Mouse (Mus musculus): ENCODE measurements around the gene B4galnt4. TPM values are rescaled to one million over a fixed set of nuclear protein-coding genes. Genes with fewer than 3 reads are reported as not detected.

The B4galnt4 gene
- total and polyA plus RNA-seq, 3 experiments: not detected

DNA sequence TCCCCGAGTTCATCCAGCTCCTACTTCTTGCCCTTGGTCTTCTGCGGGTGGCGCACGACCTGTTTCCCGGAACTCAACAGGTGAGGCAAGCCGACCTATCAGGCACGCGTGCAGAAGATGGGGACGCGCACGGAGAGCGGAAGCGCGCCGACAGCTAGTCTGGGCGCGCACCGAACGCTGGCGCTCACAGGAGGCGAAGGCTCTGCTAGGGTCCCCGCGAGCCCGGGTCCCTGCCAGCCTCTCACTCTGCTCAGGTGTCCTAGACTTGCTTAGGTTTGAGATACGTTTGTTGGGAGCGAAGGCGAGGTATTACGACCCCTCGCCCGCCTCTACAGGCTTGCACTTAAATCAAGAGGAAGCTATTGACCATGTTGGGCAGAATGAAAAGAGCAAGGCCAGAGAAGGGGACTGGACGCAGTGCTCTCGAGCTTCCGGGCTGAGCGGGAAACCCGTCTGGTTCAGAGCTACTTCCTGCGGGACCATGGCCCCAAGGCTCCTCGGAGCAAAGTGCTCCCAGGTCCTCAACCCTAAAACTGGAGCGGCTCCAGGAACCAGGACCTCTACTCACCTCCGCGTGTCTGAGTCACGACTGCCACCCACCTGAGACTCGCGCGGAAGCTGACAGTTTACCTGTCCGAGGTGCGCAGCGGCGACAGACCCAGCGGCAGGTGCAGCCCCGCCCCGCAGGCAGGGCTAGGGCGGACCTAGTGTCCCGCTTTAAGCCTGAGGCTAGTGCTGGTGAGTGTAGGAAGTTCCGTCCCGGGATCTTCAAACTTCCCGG lies 39.2 kb downstream of the B4galnt4 start, which contains the start of gene Sigirr:
TSS of gene Sigirr (minus strand) at position 662 of the 781 bp plus-strand sequence.
- DNase-seq (ENCODE audit: low spot score) (no peak), ATAC-seq (ENCODE audit: extremely low read depth, insufficient number of reproducible peaks, low FRiP score, poor library complexity, severe bottlenecking) (no peak)
- Histone ChIP-seq H3K36me3 (replicated peaks) (peaks cover 1% of the 10 kb centered on the region), H3K9me3 (replicated peaks) (no peaks in the 10 kb centered on the region), H3K27me3 (ENCODE audit: insufficient read depth, low read length) (peaks cover 38% of the 10 kb centered on the region), H3K4me1 (ENCODE audit: insufficient read depth, low read depth, low read length) (peaks cover 23% of the 10 kb centered on the region), H3K4me3 (ENCODE audit: low read depth, low read length) (no peak within 1 kb of the TSS)
- TF ChIP-seq POLR2AphosphoS5 (IDR thresholded peaks at IDR 0.05; ENCODE audit: insufficient replicate concordance, low read depth, low read length): no peak
- no peak for TF ChIP-seq TAL1 (conservative IDR thresholded peaks at IDR 0.05; ENCODE audit: low read depth, low read length)
- TF ChIP-seq GATA1 (IDR thresholded peaks at IDR 0.05; ENCODE audit: borderline replicate concordance, low read length): no peak
- TF ChIP-seq CTCF (IDR thresholded peaks at IDR 0.05; ENCODE audit: low read depth, low read length): no peak
- no peak for TF ChIP-seq GATA2 (IDR thresholded peaks at IDR 0.05; ENCODE audit: borderline replicate concordance, low read depth, low read length)

DNA sequence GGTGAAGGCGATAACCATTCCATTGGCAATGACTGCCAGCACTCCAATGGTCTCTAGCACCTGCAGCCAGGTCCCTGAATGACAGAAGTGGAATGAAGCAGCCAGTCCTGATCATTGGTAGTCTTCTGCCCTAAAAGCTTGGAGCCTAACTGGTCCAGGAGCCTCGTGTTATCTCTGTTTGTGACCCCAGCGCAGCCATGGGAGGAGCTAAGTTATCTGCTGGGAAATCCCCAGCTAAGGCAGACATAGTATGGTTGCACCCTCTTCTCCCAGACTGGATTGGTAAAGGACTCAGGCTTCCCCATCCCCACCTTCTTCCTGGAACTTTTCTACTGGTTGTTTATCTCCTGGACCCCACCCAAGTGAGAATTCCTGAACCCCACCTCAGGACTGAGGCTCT lies 42.3 kb downstream of the B4galnt4 start:
- Histone ChIP-seq H3K4me3 (ENCODE audit: low read depth, low read length) (no peak overlapping the region), H3K27me3 (ENCODE audit: insufficient read depth, low read length) (peaks cover 55% of the 10 kb centered on the region)
- no peak for ATAC-seq (ENCODE audit: extremely low read depth, insufficient number of reproducible peaks, low FRiP score, poor library complexity, severe bottlenecking)

DNA sequence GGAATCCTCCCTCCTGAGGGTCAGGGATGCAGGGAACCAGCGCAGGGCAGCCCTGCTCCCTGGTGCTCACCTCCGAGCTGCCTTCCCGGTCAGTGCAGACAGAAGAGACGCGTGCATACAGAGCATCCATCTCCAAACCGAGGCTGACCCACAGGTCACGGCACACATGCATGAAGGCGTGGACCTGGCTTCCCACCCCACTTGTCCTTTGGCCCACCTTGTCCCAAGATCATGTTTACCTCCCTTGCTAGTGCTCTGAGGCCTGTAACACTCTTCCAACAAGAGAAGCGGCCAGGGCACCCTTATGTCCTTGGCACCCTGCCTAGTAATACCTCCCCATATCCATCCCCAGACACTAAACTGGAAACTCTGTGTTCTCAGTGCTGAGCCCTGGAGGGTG lies 55.0 kb downstream of the B4galnt4 start:
- Histone ChIP-seq H3K27me3 (ENCODE audit: insufficient read depth, low read length) (peaks cover 58% of the 10 kb centered on the region), H3K4me1 (ENCODE audit: insufficient read depth, low read depth, low read length) (peaks cover 16% of the 10 kb centered on the region), H3K9me3 (replicated peaks) (no peaks in the 10 kb centered on the region), H3K36me3 (replicated peaks) (no peaks in the 10 kb centered on the region), H3K4me3 (ENCODE audit: low read depth, low read length) (no peak overlapping the region)
- ATAC-seq (ENCODE audit: extremely low read depth, insufficient number of reproducible peaks, low FRiP score, poor library complexity, severe bottlenecking): no peak
- no peak for DNase-seq (ENCODE audit: low spot score)
- TF ChIP-seq CTCF (IDR thresholded peaks at IDR 0.05; ENCODE audit: low read depth, low read length) (no peak), GATA2 (IDR thresholded peaks at IDR 0.05; ENCODE audit: borderline replicate concordance, low read depth, low read length) (no peak), GATA1 (IDR thresholded peaks at IDR 0.05; ENCODE audit: borderline replicate concordance, low read length) (no peak), TAL1 (conservative IDR thresholded peaks at IDR 0.05; ENCODE audit: low read depth, low read length) (no peak), POLR2AphosphoS5 (IDR thresholded peaks at IDR 0.05; ENCODE audit: insufficient replicate concordance, low read depth, low read length) (no peak)

More for the DNA sequence above, 42.3 kb downstream of the B4galnt4 start:
- Histone ChIP-seq H3K9me3 (replicated peaks) (no peaks in the 10 kb centered on the region), H3K36me3 (replicated peaks) (no peaks in the 10 kb centered on the region), H3K4me1 (ENCODE audit: insufficient read depth, low read depth, low read length) (no peaks in the 10 kb centered on the region)
- TF ChIP-seq POLR2AphosphoS5 (IDR thresholded peaks at IDR 0.05; ENCODE audit: insufficient replicate concordance, low read depth, low read length) (no peak), TAL1 (conservative IDR thresholded peaks at IDR 0.05; ENCODE audit: low read depth, low read length) (no peak), GATA2 (IDR thresholded peaks at IDR 0.05; ENCODE audit: borderline replicate concordance, low read depth, low read length) (no peak), CTCF (IDR thresholded peaks at IDR 0.05; ENCODE audit: low read depth, low read length) (no peak), GATA1 (IDR thresholded peaks at IDR 0.05; ENCODE audit: borderline replicate concordance, low read length) (no peak)
- DNase-seq (ENCODE audit: low spot score): no peak

DNA sequence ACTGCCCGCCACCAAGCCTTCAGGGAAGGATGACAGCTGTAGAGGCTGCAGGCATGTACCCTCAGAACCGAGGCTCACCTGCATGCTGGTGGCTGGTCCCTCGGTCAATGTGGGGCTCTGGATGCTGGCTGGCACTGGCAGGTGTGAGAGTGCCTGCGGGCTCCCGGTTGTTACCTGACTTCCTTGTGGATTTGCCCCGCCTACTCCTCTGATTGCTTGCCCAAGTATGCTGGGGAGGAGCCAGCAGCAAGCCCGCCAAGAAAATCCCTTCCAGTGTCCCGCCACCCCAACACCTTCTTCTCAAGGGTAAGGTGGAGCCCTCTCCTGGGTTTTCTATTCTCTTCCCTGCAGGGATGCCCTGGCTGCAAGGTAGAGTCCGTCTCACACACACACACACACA lies 56.7 kb downstream of the B4galnt4 start, which contains the start of gene Ano9:
TSS of gene Ano9 (minus strand) at position 171 of the 400 bp plus-strand sequence.
- Histone ChIP-seq H3K4me3 (ENCODE audit: low read depth, low read length) (no peak within 1 kb of the TSS), H3K36me3 (replicated peaks) (no peaks in the 10 kb centered on the region), H3K4me1 (ENCODE audit: insufficient read depth, low read depth, low read length) (peaks cover 26% of the 10 kb centered on the region), H3K9me3 (replicated peaks) (no peaks in the 10 kb centered on the region), H3K27me3 (ENCODE audit: insufficient read depth, low read length) (peaks cover 50% of the 10 kb centered on the region)
- no peak for TF ChIP-seq GATA1 (IDR thresholded peaks at IDR 0.05; ENCODE audit: borderline replicate concordance, low read length)
- TF ChIP-seq CTCF (IDR thresholded peaks at IDR 0.05; ENCODE audit: low read depth, low read length): no peak
- no peak for TF ChIP-seq GATA2 (IDR thresholded peaks at IDR 0.05; ENCODE audit: borderline replicate concordance, low read depth, low read length)
- TF ChIP-seq POLR2AphosphoS5 (IDR thresholded peaks at IDR 0.05; ENCODE audit: insufficient replicate concordance, low read depth, low read length): no peak
- no peak for TF ChIP-seq TAL1 (conservative IDR thresholded peaks at IDR 0.05; ENCODE audit: low read depth, low read length)
- ATAC-seq (ENCODE audit: extremely low read depth, insufficient number of reproducible peaks, low FRiP score, poor library complexity, severe bottlenecking) (no peak), DNase-seq (ENCODE audit: low spot score) (no peak)

DNA sequence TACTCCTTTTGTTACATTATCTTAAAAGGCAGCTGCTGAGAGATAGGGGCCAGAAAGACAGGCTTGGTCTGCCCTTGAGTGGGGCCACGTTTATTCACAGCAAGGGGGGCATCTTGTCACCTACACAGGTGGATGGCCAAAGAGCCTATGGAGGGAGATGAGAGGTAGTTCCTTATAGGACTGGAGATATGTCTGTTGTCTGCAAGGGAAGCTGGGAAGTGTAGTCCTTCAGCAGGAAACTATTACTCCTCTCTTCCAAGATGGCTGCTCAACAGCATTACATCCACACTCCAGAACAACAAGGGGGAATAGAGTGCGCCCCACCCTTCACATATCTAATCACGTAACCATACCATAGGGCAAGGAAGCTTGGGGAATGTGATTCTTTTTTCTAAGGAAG lies 58.6 kb downstream of the B4galnt4 start:
- peaks cover 36% of the 10 kb centered on the region for H3K4me1 ChIP-seq (ENCODE audit: insufficient read depth, low read depth, low read length)
- H3K36me3 ChIP-seq (replicated peaks): no peaks in the 10 kb centered on the region
- peaks cover 37% of the 10 kb centered on the region for H3K27me3 ChIP-seq (ENCODE audit: insufficient read depth, low read length)
- no peak overlapping the region for H3K4me3 ChIP-seq (ENCODE audit: low read depth, low read length)
- no peak for DNase-seq (ENCODE audit: low spot score)
- H3K9me3 ChIP-seq (replicated peaks): no peaks in the 10 kb centered on the region
- no peak for ATAC-seq (ENCODE audit: extremely low read depth, insufficient number of reproducible peaks, low FRiP score, poor library complexity, severe bottlenecking)
- TF ChIP-seq POLR2AphosphoS5 (IDR thresholded peaks at IDR 0.05; ENCODE audit: insufficient replicate concordance, low read depth, low read length) (no peak), GATA2 (IDR thresholded peaks at IDR 0.05; ENCODE audit: borderline replicate concordance, low read depth, low read length) (no peak), CTCF (IDR thresholded peaks at IDR 0.05; ENCODE audit: low read depth, low read length) (no peak), TAL1 (conservative IDR thresholded peaks at IDR 0.05; ENCODE audit: low read depth, low read length) (no peak), GATA1 (IDR thresholded peaks at IDR 0.05; ENCODE audit: borderline replicate concordance, low read length) (no peak)

DNA sequence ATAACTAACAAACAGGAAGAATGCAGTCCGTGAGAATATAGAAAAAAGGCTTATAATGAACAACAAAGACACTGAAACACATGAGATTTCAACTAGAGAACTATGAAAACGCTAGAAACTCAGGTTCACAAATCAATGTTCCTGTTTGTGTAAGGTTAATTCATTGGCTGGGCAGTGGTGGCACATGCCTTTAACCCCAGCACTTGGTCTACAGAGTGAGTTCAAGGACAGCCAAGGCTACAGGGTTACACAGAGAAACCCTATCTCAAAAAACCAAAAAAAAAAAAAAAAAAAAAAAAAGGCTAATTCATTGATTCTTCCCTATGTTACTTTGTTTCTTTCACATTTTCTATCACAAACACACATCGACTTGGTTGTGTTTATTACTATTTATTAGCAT lies 59.7 kb downstream of the B4galnt4 start:
- Histone ChIP-seq H3K27me3 (ENCODE audit: insufficient read depth, low read length) (peaks cover 27% of the 10 kb centered on the region), H3K9me3 (replicated peaks) (no peaks in the 10 kb centered on the region), H3K36me3 (replicated peaks) (no peaks in the 10 kb centered on the region), H3K4me3 (ENCODE audit: low read depth, low read length) (no peak overlapping the region), H3K4me1 (ENCODE audit: insufficient read depth, low read depth, low read length) (peaks cover 36% of the 10 kb centered on the region)
- no peak for ATAC-seq (ENCODE audit: extremely low read depth, insufficient number of reproducible peaks, low FRiP score, poor library complexity, severe bottlenecking)
- DNase-seq (ENCODE audit: low spot score): no peak
- TF ChIP-seq GATA2 (IDR thresholded peaks at IDR 0.05; ENCODE audit: borderline replicate concordance, low read depth, low read length) (no peak), GATA1 (IDR thresholded peaks at IDR 0.05; ENCODE audit: borderline replicate concordance, low read length) (no peak), POLR2AphosphoS5 (IDR thresholded peaks at IDR 0.05; ENCODE audit: insufficient replicate concordance, low read depth, low read length) (no peak), CTCF (IDR thresholded peaks at IDR 0.05; ENCODE audit: low read depth, low read length) (no peak), TAL1 (conservative IDR thresholded peaks at IDR 0.05; ENCODE audit: low read depth, low read length) (no peak)

Data from G1E (cell line).